Mouse (Mus musculus) hindbrain, embryonic 13.5 days (tissue): ENCODE results near the gene Lmo1. TPM values are rescaled to one million over a fixed set of nuclear protein-coding genes. Genes with fewer than 3 reads are reported as not detected.

ENCODE experiments used
- ATAC-seq: fragments of 200-750 bp; cut with Nextera tagmentation; 2 replicates; pipeline ENCODE4 v1.8.0; 2017; ENCODE audit warnings: moderate TSS enrichment; ENCODE audit not compliant: low FRiP score
- H3K27ac ChIP-seq: fragments of 300-500 bp; sonication (generic); 2 replicates; pipeline ENCODE4 v1.5.1; 2015; ENCODE audit warnings: inconsistent platforms, mild to moderate bottlenecking, moderate library complexity
- H3K27me3 ChIP-seq: fragments of 300-500 bp; sonication (generic); 2 replicates; pipeline ENCODE4 v1.6.1; 2015; ENCODE audit warnings: mild to moderate bottlenecking, inconsistent platforms
- H3K36me3 ChIP-seq: fragments of 300-500 bp; sonication (generic); 2 replicates; pipeline ENCODE4 v1.6.1; 2015; ENCODE audit warnings: mild to moderate bottlenecking, inconsistent platforms
- H3K4me1 ChIP-seq: fragments of 300-500 bp; sonication (generic); replicated peaks from 2 replicates; pipeline ENCODE4 v1.6.1; 2015; ENCODE audit warnings: inconsistent platforms
- H3K4me2 ChIP-seq: fragments of 300-500 bp; sonication (generic); 2 replicates; pipeline ENCODE4 v1.6.1; 2015; ENCODE audit warnings: inconsistent platforms, mild to moderate bottlenecking, moderate library complexity
- H3K4me3 ChIP-seq: fragments of 300-500 bp; sonication (generic); 2 replicates; pipeline ENCODE4 v1.5.1; 2015; ENCODE audit warnings: mild to moderate bottlenecking, inconsistent platforms
- H3K9ac ChIP-seq: fragments of 300-500 bp; sonication (generic); 2 replicates; pipeline ENCODE4 v1.6.1; 2015; ENCODE audit warnings: mild to moderate bottlenecking, inconsistent platforms
- H3K9me3 ChIP-seq: fragments of 300-500 bp; sonication (generic); 2 replicates; pipeline ENCODE4 v1.6.1; 2016; ENCODE audit warnings: inconsistent platforms
- WGBS: fragments of 180-500 bp; shearing (Covaris S2); methylation state at CpG from one replicate; pipeline ENCODE4 v1.1.7; 2015; 5-methylcytosine and 5-hydroxymethylcytosine counted together
- polyA plus RNA-seq: library from polyadenylated mRNA; unstranded; fragments of >200 nt; fragmentation: Nextera tagmentation; extraction: Ambion mirVana; gene quantifications from 2 replicates; pipeline ENCODE4 v1.2.1, GENCODE M21; 2015

Lmo1 gene
- 42.8 and 49.8 TPM in 2 replicates for polyA plus RNA-seq

DNA sequence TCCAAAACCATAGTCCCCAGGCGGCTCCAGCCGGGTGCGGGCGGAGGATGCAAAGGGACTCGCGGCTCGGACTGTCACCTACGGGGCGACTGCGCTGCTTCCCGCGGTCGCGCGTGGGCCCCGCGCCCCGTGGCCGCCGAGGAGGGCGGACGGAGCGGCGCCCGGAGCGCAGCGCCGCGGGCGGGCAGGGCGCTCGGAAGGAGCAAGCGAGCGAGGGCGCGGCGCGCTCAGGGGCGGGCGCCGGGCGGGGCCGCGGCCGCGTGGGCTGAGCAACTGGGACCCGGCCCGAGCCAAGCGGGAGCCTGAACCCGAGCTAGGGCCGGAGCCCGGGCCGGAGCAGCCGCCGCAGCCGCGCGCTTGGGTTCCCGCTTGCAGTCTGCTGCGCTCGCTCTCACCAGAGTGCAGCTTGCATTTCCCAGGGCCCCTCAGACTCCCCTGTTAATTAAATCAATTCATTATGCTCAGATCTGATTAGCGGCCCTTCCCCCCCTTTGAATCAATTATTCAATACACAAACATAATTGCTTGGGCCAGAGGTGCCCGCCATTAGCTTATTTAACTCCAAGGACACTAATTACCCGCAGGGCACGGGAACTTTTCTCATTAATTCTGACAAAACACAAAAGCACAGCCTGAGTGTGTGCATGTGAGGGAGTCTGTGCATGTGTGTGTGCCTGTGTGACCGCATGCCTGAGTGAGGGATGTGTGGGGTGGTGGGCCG is at the start of gene Lmo1:
Lmo1 (minus strand) TSS at position 259 of the 721 bp plus-strand sequence.
- WGBS = under 1% methylated on average over 51 of the region's 67 CpGs
- ATAC-seq = peak; percentile 69
- H3K4me1 ChIP-seq = peaks cover 51% of the 10 kb centered on the region

DNA sequence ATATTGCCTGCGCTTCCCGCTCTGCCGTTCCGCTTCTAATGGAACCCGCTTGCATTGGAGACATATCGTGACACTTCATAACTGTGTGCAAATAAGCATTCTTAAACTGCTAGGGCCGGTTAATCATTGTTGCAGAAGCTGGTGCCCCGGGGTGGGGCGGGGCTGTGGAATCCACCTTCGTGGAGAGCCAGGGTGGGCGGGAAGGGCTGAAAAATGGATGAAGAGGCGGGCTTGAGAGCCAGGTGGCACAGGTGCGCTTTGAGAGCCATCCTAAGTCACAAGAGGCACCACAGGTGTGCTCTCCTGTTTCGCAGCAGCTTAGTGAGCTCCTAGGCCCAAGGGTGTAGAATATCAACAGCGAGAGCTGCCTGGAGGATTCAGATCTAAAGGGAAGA is 46.7 kb upstream of the Lmo1 start:
- Histone ChIP-seq H3K27me3 (0 out of 2 replicates have a peak, but pooled peaks cover 5% of the 10 kb centered on the region), H3K9me3 (no peaks in the 10 kb centered on the region), H3K4me3 (no peak overlapping the region), H3K9ac (no peak overlapping the region), H3K36me3 (no peaks in the 10 kb centered on the region), H3K4me1 (peaks cover 36% of the 10 kb centered on the region), H3K4me2 (no peak overlapping the region), H3K27ac (peak overlapping the region; percentile 61)
- 66% methylated on average over 15 of the region's 15 CpGs for WGBS
- no peak for ATAC-seq

More for the DNA sequence above, at the start of gene Lmo1:
- Histone ChIP-seq H3K4me2 (peak within 1 kb of the TSS; percentile 99), H3K4me3 (peak within 1 kb of the TSS; percentile 64), H3K36me3 (no peaks in the 10 kb centered on the region), H3K9me3 (no peaks in the 10 kb centered on the region), H3K27me3 (peaks cover 60% of the 10 kb centered on the region), H3K27ac (peak within 1 kb of the TSS; percentile 84), H3K9ac (peak within 1 kb of the TSS; percentile 87)

DNA sequence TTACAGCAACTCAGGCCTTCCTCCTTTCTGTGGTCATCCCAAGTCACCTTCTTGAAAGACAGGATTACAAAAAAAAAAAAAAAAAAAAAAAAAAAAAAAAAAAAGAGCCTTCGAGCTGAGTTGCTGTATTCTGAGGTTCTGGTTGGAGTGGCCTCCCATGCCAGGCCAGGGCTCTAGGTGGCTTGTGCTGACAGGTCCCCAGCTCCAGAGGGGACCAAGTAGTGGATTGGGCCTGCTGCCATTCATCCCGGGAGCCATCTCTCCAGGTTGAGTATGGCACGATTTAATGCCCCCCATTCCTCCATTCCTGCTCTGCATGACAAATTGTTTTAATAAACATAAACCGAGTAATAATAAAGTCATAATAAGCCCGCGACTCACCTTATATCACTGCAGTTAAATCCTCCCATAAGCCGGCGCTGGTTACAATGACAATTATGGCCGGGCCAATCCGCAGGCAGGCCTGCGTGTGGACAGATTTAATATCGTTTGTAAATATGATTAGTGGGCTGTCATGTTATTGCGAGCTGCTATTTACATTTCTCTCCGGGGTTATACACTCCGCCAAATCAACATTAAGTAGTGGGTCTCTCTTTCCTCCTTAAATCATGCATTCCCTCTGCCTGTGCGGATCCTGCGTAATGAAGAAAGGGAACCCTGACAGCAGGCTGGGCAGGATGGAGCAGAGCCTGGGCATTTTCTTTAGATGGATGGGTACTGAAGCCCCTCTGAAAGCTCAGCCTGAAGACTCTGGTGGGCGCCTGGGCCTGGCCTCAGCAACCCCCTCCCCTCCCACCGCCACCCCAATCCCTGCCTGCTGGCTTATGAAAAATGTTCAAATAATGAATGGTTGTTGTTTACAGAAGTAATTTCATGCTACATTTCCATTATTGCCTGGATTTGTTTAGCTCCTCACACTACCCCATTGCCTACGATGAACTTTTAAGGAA is 46.0 kb upstream of the Lmo1 start:
- no peak overlapping the region for H3K4me2 ChIP-seq
- WGBS = 53% methylated on average over 20 of the region's 20 CpGs
- peaks cover 36% of the 10 kb centered on the region for H3K4me1 ChIP-seq
- H3K36me3 ChIP-seq = no peaks in the 10 kb centered on the region
- H3K27ac ChIP-seq = peak overlapping the region; percentile 61
- H3K4me3 ChIP-seq = no peak overlapping the region
- no peak overlapping the region for H3K9ac ChIP-seq
- H3K9me3 ChIP-seq = no peaks in the 10 kb centered on the region
- H3K27me3 ChIP-seq = 0 out of 2 replicates have a peak, but pooled peaks cover 6% of the 10 kb centered on the region
- peak; percentile 59 for ATAC-seq

DNA sequence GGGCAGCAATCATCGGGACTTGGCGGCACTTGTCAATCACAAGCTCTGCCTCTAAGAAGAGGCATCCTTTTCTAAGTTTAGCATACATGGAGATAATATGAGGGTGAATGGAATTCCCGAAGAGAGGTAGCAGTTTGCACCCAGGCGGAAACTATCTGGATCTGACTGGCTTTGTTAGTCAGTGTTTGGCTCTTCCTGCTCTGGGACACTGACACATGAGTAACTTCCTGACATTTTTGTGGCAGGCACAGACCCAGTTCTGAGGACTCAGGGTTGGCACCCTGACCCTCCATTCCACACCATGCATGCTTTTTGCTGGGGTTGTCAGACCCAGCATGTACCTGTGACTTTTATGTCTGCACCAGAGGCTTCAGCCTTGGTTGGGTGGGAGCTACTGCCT is 45.0 kb upstream of the Lmo1 start:
- 71% methylated on average over 4 of the region's 4 CpGs for WGBS
- H3K9me3 ChIP-seq = no peaks in the 10 kb centered on the region
- no peak overlapping the region for H3K9ac ChIP-seq
- no peak for ATAC-seq
- H3K27me3 ChIP-seq = 0 out of 2 replicates have a peak, but pooled peaks cover 6% of the 10 kb centered on the region
- peak overlapping the region; percentile 45 for H3K27ac ChIP-seq
- H3K4me1 ChIP-seq = peaks cover 36% of the 10 kb centered on the region
- H3K36me3 ChIP-seq = no peaks in the 10 kb centered on the region
- H3K4me3 ChIP-seq = no peak overlapping the region
- no peak overlapping the region for H3K4me2 ChIP-seq

DNA sequence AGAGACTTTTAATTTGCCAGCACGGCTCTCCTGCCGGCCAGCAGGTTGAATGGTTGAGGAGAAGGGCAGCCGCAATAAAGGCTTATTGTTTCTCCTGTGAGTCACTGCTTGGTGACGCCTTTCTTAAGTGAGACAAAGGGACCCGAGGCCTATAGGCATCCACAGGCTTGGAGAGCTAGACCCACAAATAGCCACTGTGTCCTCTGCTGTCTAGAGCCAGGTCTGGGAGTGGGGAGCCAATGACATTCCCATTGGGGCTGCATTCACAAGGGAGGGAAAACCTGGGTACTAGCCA is 43.9 kb upstream of the Lmo1 start:
- Histone ChIP-seq H3K27ac (peak overlapping the region; percentile 55; the same call in 1 of the 2 replicates), H3K36me3 (no peaks in the 10 kb centered on the region), H3K4me2 (no peak overlapping the region), H3K9ac (no peak overlapping the region), H3K4me1 (peaks cover 36% of the 10 kb centered on the region), H3K27me3 (0 out of 2 replicates have a peak, but pooled peaks cover 6% of the 10 kb centered on the region), H3K9me3 (no peaks in the 10 kb centered on the region), H3K4me3 (no peak overlapping the region)
- ATAC-seq = 0 out of 2 replicates have a peak, but pooled peaks have one; percentile 10
- 10% methylated on average over 5 of the region's 5 CpGs for WGBS

DNA sequence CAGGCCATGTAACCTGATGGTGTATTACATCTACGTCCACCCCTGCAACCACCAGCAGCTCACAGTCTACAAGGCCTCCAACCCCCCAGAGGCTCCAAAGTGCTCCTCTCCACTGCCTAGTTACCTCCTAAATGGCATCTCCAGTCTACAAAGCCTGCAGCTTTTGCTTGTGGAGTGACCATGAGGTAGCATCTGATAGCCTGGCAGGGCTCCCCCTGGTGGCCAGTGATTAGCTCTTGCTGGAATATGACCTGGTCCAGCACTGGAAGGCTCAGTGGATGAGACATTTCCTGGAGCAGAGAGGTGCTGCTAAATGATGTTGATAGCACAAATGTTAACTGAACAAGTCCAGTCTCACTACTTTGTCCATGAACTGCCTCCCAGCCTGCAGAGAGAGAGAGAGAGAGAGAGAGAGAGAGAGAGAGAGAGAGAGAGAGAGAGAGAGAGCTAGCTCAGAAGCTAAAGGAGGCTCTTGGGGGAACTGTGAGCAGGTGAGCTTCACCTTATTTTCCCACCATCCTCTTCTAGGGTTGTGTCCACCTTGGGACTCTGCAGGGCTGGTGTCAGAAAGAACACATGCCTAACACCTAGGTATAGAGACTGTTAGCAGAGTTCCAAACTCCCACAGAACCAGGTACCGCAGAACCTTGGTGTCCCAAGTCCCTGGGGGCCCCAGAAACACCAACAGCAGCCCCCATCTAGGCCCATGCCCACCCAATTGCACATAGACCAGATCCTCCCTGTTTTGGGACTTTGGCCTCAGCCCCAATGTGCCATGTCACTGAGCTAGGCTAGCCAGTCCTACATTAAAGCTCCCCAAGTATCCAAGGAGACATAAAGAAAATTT is 43.3 kb upstream of the Lmo1 start:
- H3K36me3 ChIP-seq = no peaks in the 10 kb centered on the region
- peak; percentile 41; the same call in 1 of the 2 replicates for ATAC-seq
- 70% methylated on average over 2 of the region's 2 CpGs for WGBS

DNA sequence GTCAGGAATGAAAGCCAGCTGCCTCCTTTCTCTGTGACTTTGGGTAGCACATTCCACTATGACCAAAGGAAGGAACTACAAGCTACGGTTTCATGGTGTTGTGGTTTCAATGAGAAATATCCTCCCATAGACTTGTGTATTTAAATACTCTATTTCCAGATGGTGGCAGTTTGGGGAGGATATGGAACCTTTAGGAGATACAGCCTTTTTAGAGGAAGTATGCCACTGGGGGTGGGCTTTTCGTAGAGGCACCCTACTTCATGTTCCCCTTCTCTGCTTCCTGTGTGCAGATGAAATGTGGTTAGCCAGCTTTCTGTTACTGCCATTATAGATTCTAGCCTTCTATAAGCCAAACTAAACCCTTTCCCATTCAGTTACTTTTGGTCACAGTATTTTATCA is 34.8 kb upstream of the Lmo1 start:
- Histone ChIP-seq H3K4me1 (no peaks in the 10 kb centered on the region), H3K9me3 (no peaks in the 10 kb centered on the region), H3K36me3 (no peaks in the 10 kb centered on the region), H3K27me3 (0 out of 2 replicates have a peak, but pooled peaks cover 8% of the 10 kb centered on the region), H3K27ac (no peak overlapping the region), H3K4me3 (no peak overlapping the region), H3K4me2 (no peak overlapping the region), H3K9ac (no peak overlapping the region)
- no peak for ATAC-seq
- 97% methylated on average over 2 of the region's 2 CpGs for WGBS

More for the DNA sequence above, 43.3 kb upstream of the Lmo1 start:
- Histone ChIP-seq H3K9me3 (no peaks in the 10 kb centered on the region), H3K9ac (no peak overlapping the region), H3K4me3 (no peak overlapping the region), H3K4me1 (peaks cover 36% of the 10 kb centered on the region), H3K4me2 (no peak overlapping the region), H3K27me3 (0 out of 2 replicates have a peak, but pooled peaks cover 6% of the 10 kb centered on the region), H3K27ac (no peak overlapping the region)

DNA sequence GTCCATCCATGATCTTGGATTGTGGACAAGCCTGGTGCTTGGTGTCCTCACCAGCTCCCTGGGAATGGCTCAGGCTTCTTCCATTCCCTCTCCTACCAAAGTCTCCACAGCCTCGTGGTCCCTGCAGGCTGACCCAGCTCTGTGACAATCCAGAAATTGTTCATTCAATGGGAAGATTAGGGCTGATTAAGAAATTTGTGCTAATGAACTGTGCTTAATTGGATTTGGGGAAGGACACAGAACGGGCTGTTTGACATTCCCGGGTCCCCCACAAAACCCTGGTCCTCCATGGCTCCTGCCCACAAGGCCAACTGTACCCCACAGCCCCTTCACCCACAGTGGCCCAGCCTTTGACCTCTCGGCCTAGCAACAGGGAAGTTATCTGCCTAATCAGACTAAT is 32.8 kb upstream of the Lmo1 start:
- Histone ChIP-seq H3K4me3 (no peak overlapping the region), H3K4me2 (no peak overlapping the region), H3K27me3 (0 out of 2 replicates have a peak, but pooled peaks cover 8% of the 10 kb centered on the region), H3K9me3 (no peaks in the 10 kb centered on the region), H3K9ac (no peak overlapping the region), H3K4me1 (no peaks in the 10 kb centered on the region), H3K36me3 (no peaks in the 10 kb centered on the region), H3K27ac (no peak overlapping the region)
- WGBS = 83% methylated on average over 4 of the region's 4 CpGs
- no peak for ATAC-seq

DNA sequence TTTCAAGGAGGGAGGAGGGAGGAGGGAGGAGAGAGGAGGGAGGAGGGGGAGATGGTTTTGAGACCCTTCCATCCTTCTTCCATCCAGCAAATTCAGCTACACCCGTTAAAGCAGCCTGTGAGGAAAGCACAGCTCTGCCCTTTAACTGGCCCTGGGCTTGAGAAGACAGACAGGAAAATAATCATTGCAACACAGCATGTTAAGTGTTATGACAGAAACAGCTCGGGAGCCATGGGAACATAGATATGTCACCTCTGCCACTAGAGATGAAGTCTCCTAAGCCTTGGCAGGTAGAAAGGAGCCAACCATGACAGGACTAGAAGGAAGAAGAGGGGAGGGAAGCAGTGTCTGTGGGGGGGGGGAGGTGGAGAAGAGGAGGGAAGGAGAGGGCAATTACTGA is 31.4 kb upstream of the Lmo1 start:
- Histone ChIP-seq H3K36me3 (no peaks in the 10 kb centered on the region), H3K4me1 (no peaks in the 10 kb centered on the region), H3K9ac (no peak overlapping the region), H3K4me3 (no peak overlapping the region), H3K9me3 (no peaks in the 10 kb centered on the region), H3K27ac (no peak overlapping the region), H3K27me3 (0 out of 2 replicates have a peak, but pooled peaks cover 8% of the 10 kb centered on the region), H3K4me2 (no peak overlapping the region)
- ATAC-seq = no peak
- 76% methylated on average over 2 of the region's 2 CpGs for WGBS

DNA sequence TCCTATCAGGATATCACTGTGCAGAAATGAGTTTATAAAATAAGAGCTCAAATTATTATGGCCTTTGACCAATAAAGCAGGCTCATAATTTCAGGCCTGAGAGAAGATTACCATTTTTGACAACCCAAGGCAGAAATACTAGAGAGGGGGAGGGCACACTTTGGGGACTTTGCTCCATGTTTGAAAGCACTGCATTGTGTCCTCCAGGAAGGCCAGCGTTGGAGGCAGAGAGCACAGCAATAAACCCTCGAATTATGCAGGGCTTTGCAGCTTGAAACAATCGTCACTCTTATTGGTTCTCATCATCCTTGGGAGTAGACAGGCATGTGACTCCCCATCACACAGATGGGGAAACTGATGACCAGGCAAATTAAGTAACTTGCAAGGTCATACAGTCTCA is 28.1 kb upstream of the Lmo1 start:
- no peak for ATAC-seq

DNA sequence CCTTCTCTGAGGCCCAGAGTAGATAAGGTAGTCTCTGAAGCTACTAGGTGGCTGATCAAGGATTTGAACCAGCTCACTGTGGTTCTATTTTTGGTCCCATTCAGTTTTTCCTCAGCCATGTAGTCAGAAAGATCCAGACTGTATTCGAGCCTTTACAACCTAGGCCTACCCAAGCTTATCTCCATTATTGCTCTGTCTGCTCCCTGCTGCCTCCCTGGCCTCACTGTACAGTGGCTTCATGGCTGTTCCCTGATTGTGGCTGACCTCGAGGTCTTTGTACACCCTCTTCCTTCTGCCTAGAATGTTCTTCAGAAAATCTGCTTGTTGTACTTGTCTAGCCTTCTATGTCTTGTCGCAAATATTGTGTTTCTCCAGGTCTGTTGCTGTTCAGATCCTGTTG is 25.6 kb upstream of the Lmo1 start:
- H3K27me3 ChIP-seq = peaks cover 24% of the 10 kb centered on the region
- peaks cover 23% of the 10 kb centered on the region for H3K4me1 ChIP-seq
- no peak overlapping the region for H3K9ac ChIP-seq
- no peaks in the 10 kb centered on the region for H3K36me3 ChIP-seq
- H3K4me2 ChIP-seq = no peak overlapping the region
- WGBS = 83% methylated on average over 3 of the region's 3 CpGs
- no peak overlapping the region for H3K4me3 ChIP-seq
- no peak for ATAC-seq
- no peaks in the 10 kb centered on the region for H3K9me3 ChIP-seq
- no peak overlapping the region for H3K27ac ChIP-seq

More for the DNA sequence above, 28.1 kb upstream of the Lmo1 start:
- Histone ChIP-seq H3K36me3 (no peaks in the 10 kb centered on the region), H3K9me3 (no peaks in the 10 kb centered on the region), H3K4me1 (no peaks in the 10 kb centered on the region), H3K9ac (no peak overlapping the region), H3K27ac (no peak overlapping the region), H3K27me3 (0 out of 2 replicates have a peak, but pooled peaks cover 18% of the 10 kb centered on the region), H3K4me3 (no peak overlapping the region), H3K4me2 (no peak overlapping the region)
- WGBS = 71% methylated on average over 3 of the region's 3 CpGs
